Mouse (Mus musculus) gastrocnemius, postnatal 36 days (tissue): ENCODE measurements at regions not wholly inside any gene's neighbourhood (a gene's known extent, or its start where the extent isn't known, plus 50 kb on each side); places are given as distances from the start of the nearest gene placed in this dataset.

Experiments
- DNase-seq, 2 experiments: peaks; one replicate each; pipeline ENCODE4 v3.0.0; 2022
- intact Hi-C: fragments of 180-260 bp; cut with DNase I; formaldehyde crosslinking; loops from one replicate; pipeline ENCODE4 v1.15.1; 2025

- intact Hi-C loops: no loop called here
- no peak for DNase-seq
These were observed 91.8 kb downstream of the Slc16a9 start for GRCm38 (mm10) chr10:70336741-70337140.

- no peak for DNase-seq
- intact Hi-C loops: no loop called here
These were observed 80.9 kb upstream of the Fam13c start for GRCm38 (mm10) chr10:70359421-70359820.

GRCm38 (mm10) chr10:70359834-70360233 is 80.4 kb upstream of the Fam13c start:
- intact Hi-C loops: loop anchor here (10.0 kb wide), 1 partner anchor 455 kb away; no protein-coding TSS in a partner anchor
- no peak for DNase-seq

- intact Hi-C loops: loop anchor here (10.0 kb wide), 1 partner anchor 452 kb away; no protein-coding TSS in a partner anchor
- no peak for DNase-seq
These were observed 77.2 kb upstream of the Fam13c start for GRCm38 (mm10) chr10:70363054-70363453.

- intact Hi-C loops: loop anchor here (10.0 kb wide), 1 partner anchor 450 kb away; no protein-coding TSS in a partner anchor
- no peak for DNase-seq
These were observed 75.9 kb upstream of the Fam13c start for GRCm38 (mm10) chr10:70364218-70364975.

GRCm38 (mm10) chr10:70364976-70365345 is 75.3 kb upstream of the Fam13c start:
- no peak for DNase-seq
- intact Hi-C loops: loop anchor here (10.0 kb wide), 1 partner anchor 450 kb away; no protein-coding TSS in a partner anchor

GRCm38 (mm10) chr10:70365504-70365903 is 74.8 kb upstream of the Fam13c start:
- no peak for DNase-seq
- intact Hi-C loops: loop anchor here (10.0 kb wide), 1 partner anchor 449 kb away; no protein-coding TSS in a partner anchor

GRCm38 (mm10) chr10:70367866-70368265 is 72.4 kb upstream of the Fam13c start:
- no peak for DNase-seq
- intact Hi-C loops: loop anchor here (2.0 to 10.0 kb wide), 3 partner anchors 139 to 447 kb away; no protein-coding TSS in a partner anchor

- intact Hi-C loops: loop anchor here (2.0 to 10.0 kb wide), 3 partner anchors 138 to 446 kb away; no protein-coding TSS in a partner anchor
- peak; percentile 36 to 56 for DNase-seq
These were observed 71.6 kb upstream of the Fam13c start for GRCm38 (mm10) chr10:70368685-70369084.

- intact Hi-C loops: no loop called here
- no peak for DNase-seq
These were observed 67.7 kb upstream of the Fam13c start for GRCm38 (mm10) chr10:70372411-70373136.

GRCm38 (mm10) chr10:70373207-70373606 is 67.1 kb upstream of the Fam13c start:
- intact Hi-C loops: no loop called here
- DNase-seq: no peak

- DNase-seq: no peak
- intact Hi-C loops: no loop called here
These were observed 66.4 kb upstream of the Fam13c start for GRCm38 (mm10) chr10:70373836-70374235.

GRCm38 (mm10) chr10:70374726-70375125 is 65.6 kb upstream of the Fam13c start:
- intact Hi-C loops: no loop called here
- no peak for DNase-seq

- no peak for DNase-seq
- intact Hi-C loops: no loop called here
These were observed 60.1 kb upstream of the Fam13c start for GRCm38 (mm10) chr10:70380041-70380651.

- intact Hi-C loops: no loop called here
- no peak for DNase-seq
These were observed 55.6 kb upstream of the Fam13c start for GRCm38 (mm10) chr10:70384689-70385088.

GRCm38 (mm10) chr10:70387729-70388128 is 52.6 kb upstream of the Fam13c start:
- intact Hi-C loops: no loop called here
- DNase-seq: no peak
